Mouse (Mus musculus): ENCODE results near the gene Iyd. TPM values are rescaled to one million over a fixed set of nuclear protein-coding genes. Genes with fewer than 3 reads are reported as not detected.

The Iyd gene
- polyA plus RNA-seq, 1 experiment from 2014 or later = 0.68 TPM

GRCm38 (mm10) chr10:3512620-3513305 lies 27.3 kb upstream of the Iyd start:
- WGBS = 70% methylated on average over 8 of the region's 8 CpGs
- H3K4me2 ChIP-seq (ENCODE audit: low read length) = no peak overlapping the region

GRCm38 (mm10) chr10:3513947-3514346 lies 26.1 kb upstream of the Iyd start:
- no peak for ATAC-seq
- H3K4me1 ChIP-seq (ENCODE audit: control insufficient read depth, insufficient read depth, low read depth, low read length) = no peaks in the 10 kb centered on the region
- H3K4me3 ChIP-seq (ENCODE audit: low read length) = no peak overlapping the region
- no peaks in the 10 kb centered on the region for H3K27me3 ChIP-seq (replicated peaks; ENCODE audit: control insufficient read depth, insufficient read depth, low read length)
- WGBS = 78% methylated on average over 6 of the region's 6 CpGs
- H3K36me3 ChIP-seq (ENCODE audit: control insufficient read depth, insufficient read depth, low read length) = no peaks in the 10 kb centered on the region
- no peak overlapping the region for H3K27ac ChIP-seq (ENCODE audit: low read depth, low read length)
- H3K4me2 ChIP-seq (ENCODE audit: low read length) = no peak overlapping the region
- no peaks in the 10 kb centered on the region for H3K9me3 ChIP-seq (ENCODE audit: control insufficient read depth, low read length)
- H3K9ac ChIP-seq (ENCODE audit: low read depth, low read length) = no peak overlapping the region

More at GRCm38 (mm10) chr10:3512620-3513305, 27.3 kb upstream of the Iyd start:
- Histone ChIP-seq H3K36me3 (ENCODE audit: control insufficient read depth, insufficient read depth, low read length) (no peaks in the 10 kb centered on the region), H3K9me3 (ENCODE audit: control insufficient read depth, low read length) (no peaks in the 10 kb centered on the region), H3K4me3 (ENCODE audit: low read length) (no peak overlapping the region), H3K27ac (ENCODE audit: low read depth, low read length) (no peak overlapping the region), H3K27me3 (replicated peaks; ENCODE audit: control insufficient read depth, insufficient read depth, low read length) (no peaks in the 10 kb centered on the region), H3K4me1 (ENCODE audit: control insufficient read depth, insufficient read depth, low read depth, low read length) (peaks cover 6% of the 10 kb centered on the region), H3K9ac (ENCODE audit: low read depth, low read length) (no peak overlapping the region)
- no peak for ATAC-seq

- WGBS = 76% methylated on average over 1 of the region's 1 CpGs
- no peak overlapping the region for H3K9ac ChIP-seq (ENCODE audit: low read depth, low read length)
- H3K27ac ChIP-seq (ENCODE audit: low read depth, low read length) = no peak overlapping the region
- H3K4me3 ChIP-seq (ENCODE audit: low read length) = no peak overlapping the region
- no peaks in the 10 kb centered on the region for H3K4me1 ChIP-seq (ENCODE audit: control insufficient read depth, insufficient read depth, low read depth, low read length)
- no peaks in the 10 kb centered on the region for H3K36me3 ChIP-seq (ENCODE audit: control insufficient read depth, insufficient read depth, low read length)
- H3K27me3 ChIP-seq (replicated peaks; ENCODE audit: control insufficient read depth, insufficient read depth, low read length) = no peaks in the 10 kb centered on the region
- no peak for ATAC-seq
- no peaks in the 10 kb centered on the region for H3K9me3 ChIP-seq (ENCODE audit: control insufficient read depth, low read length)
- no peak overlapping the region for H3K4me2 ChIP-seq (ENCODE audit: low read length)
These were observed 25.4 kb upstream of the Iyd start for GRCm38 (mm10) chr10:3514634-3515033.

GRCm38 (mm10) chr10:3516442-3516841 lies 23.6 kb upstream of the Iyd start:
- whole genome bisulfite sequencing = 77% methylated on average over 6 of the region's 6 CpGs

GRCm38 (mm10) chr10:3523044-3523793 lies 16.8 kb upstream of the Iyd start:
- WGBS = 92% methylated on average over 6 of the region's 6 CpGs

More at GRCm38 (mm10) chr10:3516442-3516841, 23.6 kb upstream of the Iyd start:
- ATAC-seq = no peak
- no peak overlapping the region for H3K27ac ChIP-seq (ENCODE audit: low read depth, low read length)
- no peaks in the 10 kb centered on the region for H3K27me3 ChIP-seq (replicated peaks; ENCODE audit: control insufficient read depth, insufficient read depth, low read length)
- no peaks in the 10 kb centered on the region for H3K36me3 ChIP-seq (ENCODE audit: control insufficient read depth, insufficient read depth, low read length)
- H3K4me1 ChIP-seq (ENCODE audit: control insufficient read depth, insufficient read depth, low read depth, low read length) = no peaks in the 10 kb centered on the region
- no peaks in the 10 kb centered on the region for H3K9me3 ChIP-seq (ENCODE audit: control insufficient read depth, low read length)
- no peak overlapping the region for H3K4me3 ChIP-seq (ENCODE audit: low read length)
- no peak overlapping the region for H3K9ac ChIP-seq (ENCODE audit: low read depth, low read length)
- no peak overlapping the region for H3K4me2 ChIP-seq (ENCODE audit: low read length)

GRCm38 (mm10) chr10:3524513-3524912 lies 15.5 kb upstream of the Iyd start:
- 81% methylated on average over 3 of the region's 3 CpGs for WGBS
- no peaks in the 10 kb centered on the region for H3K36me3 ChIP-seq (ENCODE audit: control insufficient read depth, insufficient read depth, low read length)
- no peaks in the 10 kb centered on the region for H3K4me1 ChIP-seq (ENCODE audit: control insufficient read depth, insufficient read depth, low read depth, low read length)
- H3K27ac ChIP-seq (ENCODE audit: low read depth, low read length) = no peak overlapping the region
- no peaks in the 10 kb centered on the region for H3K9me3 ChIP-seq (ENCODE audit: control insufficient read depth, low read length)
- no peak overlapping the region for H3K4me3 ChIP-seq (ENCODE audit: low read length)
- H3K27me3 ChIP-seq (replicated peaks; ENCODE audit: control insufficient read depth, insufficient read depth, low read length) = no peaks in the 10 kb centered on the region
- H3K9ac ChIP-seq (ENCODE audit: low read depth, low read length) = no peak overlapping the region
- no peak overlapping the region for H3K4me2 ChIP-seq (ENCODE audit: low read length)
- no peak for ATAC-seq

More at GRCm38 (mm10) chr10:3523044-3523793, 16.8 kb upstream of the Iyd start:
- Histone ChIP-seq H3K9ac (ENCODE audit: low read depth, low read length) (no peak overlapping the region), H3K27ac (ENCODE audit: low read depth, low read length) (no peak overlapping the region), H3K9me3 (ENCODE audit: control insufficient read depth, low read length) (no peaks in the 10 kb centered on the region), H3K27me3 (replicated peaks; ENCODE audit: control insufficient read depth, insufficient read depth, low read length) (no peaks in the 10 kb centered on the region), H3K36me3 (ENCODE audit: control insufficient read depth, insufficient read depth, low read length) (no peaks in the 10 kb centered on the region), H3K4me3 (ENCODE audit: low read length) (no peak overlapping the region), H3K4me2 (ENCODE audit: low read length) (no peak overlapping the region), H3K4me1 (ENCODE audit: control insufficient read depth, insufficient read depth, low read depth, low read length) (no peaks in the 10 kb centered on the region)
- ATAC-seq = no peak

- no peak for ATAC-seq
- no peak overlapping the region for H3K4me3 ChIP-seq (ENCODE audit: low read length)
- H3K9ac ChIP-seq (ENCODE audit: low read depth, low read length) = no peak overlapping the region
- no peaks in the 10 kb centered on the region for H3K27me3 ChIP-seq (replicated peaks; ENCODE audit: control insufficient read depth, insufficient read depth, low read length)
- H3K27ac ChIP-seq (ENCODE audit: low read depth, low read length) = no peak overlapping the region
- H3K4me1 ChIP-seq (ENCODE audit: control insufficient read depth, insufficient read depth, low read depth, low read length) = no peaks in the 10 kb centered on the region
- H3K9me3 ChIP-seq (ENCODE audit: control insufficient read depth, low read length) = no peaks in the 10 kb centered on the region
- H3K4me2 ChIP-seq (ENCODE audit: low read length) = no peak overlapping the region
- H3K36me3 ChIP-seq (ENCODE audit: control insufficient read depth, insufficient read depth, low read length) = no peaks in the 10 kb centered on the region
- WGBS = 30% methylated on average over 2 of the region's 2 CpGs
These were observed 14.5 kb upstream of the Iyd start for GRCm38 (mm10) chr10:3525420-3526019.

- Histone ChIP-seq H3K27ac (ENCODE audit: low read depth, low read length) (no peak overlapping the region), H3K27me3 (replicated peaks; ENCODE audit: control insufficient read depth, insufficient read depth, low read length) (peaks cover 7% of the 10 kb centered on the region; the same call in 1 of the 2 replicates), H3K9me3 (ENCODE audit: control insufficient read depth, low read length) (no peaks in the 10 kb centered on the region), H3K4me2 (ENCODE audit: low read length) (no peak overlapping the region), H3K9ac (ENCODE audit: low read depth, low read length) (no peak overlapping the region), H3K36me3 (ENCODE audit: control insufficient read depth, insufficient read depth, low read length) (no peaks in the 10 kb centered on the region), H3K4me3 (ENCODE audit: low read length) (no peak overlapping the region), H3K4me1 (ENCODE audit: control insufficient read depth, insufficient read depth, low read depth, low read length) (peaks cover 2% of the 10 kb centered on the region)
- no peak for ATAC-seq
- 23% methylated on average over 4 of the region's 4 CpGs for WGBS
These were observed 10.2 kb upstream of the Iyd start for GRCm38 (mm10) chr10:3529807-3530206.

GRCm38 (mm10) chr10:3530661-3531060 lies 9.4 kb upstream of the Iyd start:
- H3K4me2 ChIP-seq (ENCODE audit: low read length) = no peak overlapping the region
- H3K9ac ChIP-seq (ENCODE audit: low read depth, low read length) = no peak overlapping the region
- no peaks in the 10 kb centered on the region for H3K9me3 ChIP-seq (ENCODE audit: control insufficient read depth, low read length)
- no peak for ATAC-seq
- no peaks in the 10 kb centered on the region for H3K36me3 ChIP-seq (ENCODE audit: control insufficient read depth, insufficient read depth, low read length)
- H3K27ac ChIP-seq (ENCODE audit: low read depth, low read length) = no peak overlapping the region
- peaks cover 2% of the 10 kb centered on the region for H3K4me1 ChIP-seq (ENCODE audit: control insufficient read depth, insufficient read depth, low read depth, low read length)
- no peak overlapping the region for H3K4me3 ChIP-seq (ENCODE audit: low read length)
- WGBS = 58% methylated on average over 4 of the region's 4 CpGs
- H3K27me3 ChIP-seq (replicated peaks; ENCODE audit: control insufficient read depth, insufficient read depth, low read length) = peaks cover 7% of the 10 kb centered on the region; the same call in 1 of the 2 replicates

All from hindbrain, embryonic 16.5 days (tissue).